Mouse (Mus musculus) CD4-positive, CD25-positive, alpha-beta regulatory T cell, adult 9 weeks (primary cell): ENCODE data around the gene Cd163. TPM values are rescaled to one million over a fixed set of nuclear protein-coding genes. Genes with fewer than 3 reads are reported as not detected.

Experiments used
- polyA plus RNA-seq: library from polyadenylated mRNA; unstranded; fragments of 100-300 nt; shearing (Covaris generic); gene quantifications from one replicate; pipeline ENCODE4 v1.2.1, GENCODE M21; 2017

Gene Cd163
- polyA plus RNA-seq = 0.48 TPM

GRCm38 (mm10) chr6:124304356-124304755, at the start of gene Cd163:
Gene Cd163, plus strand, starts transcription at chr6:124304656.

Other genes with a start within 250 kb of the Cd163 start
- not detected for gene Vmn2r27, start 72.8 kb upstream of the Cd163 start, polyA plus RNA-seq
- 36.7 TPM for gene Pex5, start 110.4 kb downstream of the Cd163 start, polyA plus RNA-seq
- gene Clstn3, start 160.1 kb downstream of the Cd163 start, polyA plus RNA-seq = not detected
- gene C1rl, start 188.5 kb downstream of the Cd163 start, polyA plus RNA-seq = not detected
- 0.17 TPM for gene C1ra, start 207.7 kb downstream of the Cd163 start, polyA plus RNA-seq
- gene C1s1, start 237.7 kb downstream of the Cd163 start, polyA plus RNA-seq = not detected